In the genomic region with DNA sequence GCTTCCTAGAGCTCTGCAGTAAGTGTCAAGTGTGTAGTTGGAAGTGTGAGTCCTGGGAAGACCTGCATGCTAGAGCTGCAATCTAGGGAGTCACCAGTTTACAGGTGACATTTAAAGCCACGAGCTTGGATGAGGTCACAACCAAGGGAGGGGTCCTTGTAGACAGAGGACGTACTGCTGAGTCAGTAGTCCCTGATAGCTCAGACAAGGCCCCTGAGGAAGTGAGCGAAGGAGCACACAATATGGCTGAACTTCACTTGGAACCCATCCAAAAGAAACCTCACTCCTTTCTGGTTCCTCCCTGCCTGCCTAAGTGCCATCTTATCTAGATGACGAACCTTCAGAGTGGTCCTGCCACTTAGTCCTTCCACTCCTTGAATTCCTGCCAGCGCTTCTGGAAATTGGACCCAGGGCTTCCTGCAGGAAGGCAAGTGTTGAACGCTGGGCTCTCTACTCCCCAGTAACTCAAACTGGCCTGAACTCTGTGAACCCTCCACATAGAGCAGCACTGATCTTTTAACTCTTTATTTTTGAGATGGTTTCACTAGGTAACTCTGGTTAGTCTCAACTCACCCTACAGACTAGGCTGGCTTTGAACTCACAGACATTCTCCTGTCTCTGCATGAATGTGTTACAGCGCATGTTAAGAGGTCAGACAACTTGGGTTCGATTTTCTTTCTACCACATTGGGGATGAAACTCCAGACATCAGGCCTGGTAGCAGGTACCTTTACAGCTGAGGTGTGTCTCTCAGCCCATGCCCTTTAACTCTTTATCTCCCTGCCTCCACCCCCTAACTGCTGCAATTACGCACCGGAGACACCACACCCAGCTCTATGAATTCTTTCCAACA, we compare ENCODE assay signal across 15 mouse cellular contexts. TPM values are rescaled to one million over a fixed set of nuclear protein-coding genes. Genes with fewer than 3 reads are reported as not detected.
DNase-seq lines count a peak whose midpoint lies in the region; ATAC-seq and TF ChIP-seq lines count a peak whose summit lies in the region.
"Had no signal": no experiment of that assay in that cellular context is flagged by ENCODE, and none has a peak within 500 bp of the region (broad histone marks: within the 10 kb centered on the region; RNA-seq: fewer than 3 reads in every experiment).

No protein-coding gene starts in this region.

- DNase-seq in hindbrain, embryonic 14.5 days (ENCODE audit: low spot score): no peak
- no peak for DNase-seq in right cerebral cortex, adult 2 months (ENCODE audit: low spot score in 2 of 2)
- DNase-seq in gastrocnemius, postnatal 25 days: no peak
- no peak for DNase-seq in right cerebral cortex, postnatal 4 days
- DNase-seq: adrenal gland, postnatal 14 days; cerebellum, adult 9-10 months; heart, postnatal 36 days; kidney, postnatal 25 days; thymus, postnatal 36 days had no signal

- no peak for TF ChIP-seq CTCF in bone marrow, adult 2 months (IDR thresholded peaks at IDR 0.05; ENCODE audit: control insufficient read depth, insufficient read depth, low read length)

- no peak overlapping the region for H3K9ac ChIP-seq in hindbrain, embryonic 13.5 days
- H3K9ac ChIP-seq in hindbrain, embryonic 14.5 days: no peak overlapping the region
- no peak overlapping the region for H3K9ac ChIP-seq in intestine, embryonic 16.5 days (ENCODE audit: low read depth, low read length)

- H3K36me3 ChIP-seq in hindbrain, embryonic 13.5 days: no peaks in the 10 kb centered on the region; the same call in 1 of the 2 replicates
- no peaks in the 10 kb centered on the region; the same call in 1 of the 2 replicates for H3K36me3 ChIP-seq in hindbrain, embryonic 14.5 days (replicated peaks; ENCODE audit: control insufficient read depth, insufficient read depth)
- H3K36me3 ChIP-seq in intestine, embryonic 16.5 days (ENCODE audit: control insufficient read depth, insufficient read depth, low read length): no peaks in the 10 kb centered on the region

- 85% methylated on average over 10 of the region's 10 CpGs for WGBS in hindbrain, embryonic 13.5 days
- 80% methylated on average over 10 of the region's 10 CpGs for WGBS in hindbrain, embryonic 14.5 days
- WGBS in bone marrow, adult 2 months: 44% methylated on average over 10 of the region's 10 CpGs
- WGBS in intestine, embryonic 16.5 days: 47% methylated on average over 10 of the region's 10 CpGs

- H3K4me1 ChIP-seq in hindbrain, embryonic 13.5 days (replicated peaks): peaks cover 27% of the 10 kb centered on the region
- H3K4me1 ChIP-seq in hindbrain, embryonic 14.5 days (replicated peaks; ENCODE audit: control insufficient read depth, insufficient read depth, low read length): peaks cover 17% of the 10 kb centered on the region
- peaks cover 3% of the 10 kb centered on the region; the same call in 1 of the 2 replicates for H3K4me1 ChIP-seq in bone marrow, adult 2 months (ENCODE audit: control insufficient read depth, insufficient read depth, low read length)
- peaks cover 27% of the 10 kb centered on the region for H3K4me1 ChIP-seq in intestine, embryonic 16.5 days (ENCODE audit: control insufficient read depth, insufficient read depth, low read length)

- H3K4me2 ChIP-seq in hindbrain, embryonic 13.5 days: no peak overlapping the region
- H3K4me2 ChIP-seq in hindbrain, embryonic 14.5 days (replicated peaks): no peak overlapping the region
- peak overlapping the region; percentile 13; the same call in 1 of the 2 replicates for H3K4me2 ChIP-seq in intestine, embryonic 16.5 days (ENCODE audit: low read depth, low read length)

- no peaks in the 10 kb centered on the region for H3K9me3 ChIP-seq in hindbrain, embryonic 13.5 days
- H3K9me3 ChIP-seq in hindbrain, embryonic 14.5 days (ENCODE audit: control insufficient read depth, low read length): no peaks in the 10 kb centered on the region
- no peaks in the 10 kb centered on the region for H3K9me3 ChIP-seq in intestine, embryonic 16.5 days (ENCODE audit: control insufficient read depth, low read length)

- no peak for TF ChIP-seq POLR2A in bone marrow, adult 2 months (IDR thresholded peaks at IDR 0.05; ENCODE audit: borderline replicate concordance, control insufficient read depth, low read depth, low read length)

- H3K4me3 ChIP-seq in hindbrain, embryonic 13.5 days: no peak overlapping the region
- no peak overlapping the region for H3K4me3 ChIP-seq in hindbrain, embryonic 14.5 days (replicated peaks; ENCODE audit: low read length)
- peak overlapping the region; percentile 22 for H3K4me3 ChIP-seq in bone marrow, adult 2 months (replicated peaks; ENCODE audit: control insufficient read depth, low read depth, low read length)
- H3K4me3 ChIP-seq in intestine, embryonic 16.5 days (ENCODE audit: low read length): no peak overlapping the region
- H3K4me3 ChIP-seq: myocyte had no signal

- no peak for ATAC-seq in hindbrain, embryonic 13.5 days (ENCODE audit: low FRiP score)
- no peak for ATAC-seq in hindbrain, embryonic 14.5 days (ENCODE audit: low FRiP score)
- peak; percentile 68 for ATAC-seq in intestine, embryonic 16.5 days
- ATAC-seq in monocyte, adult 5-6 weeks (replicated peaks; ENCODE audit: insufficient number of reproducible peaks, low FRiP score, low TSS enrichment, poor library complexity, severe bottlenecking): peak; percentile 82
- ATAC-seq: forebrain, embryonic 14.5 days had no signal

- H3K27ac ChIP-seq in hindbrain, embryonic 13.5 days: 0 out of 2 replicates have a peak overlapping the region, but pooled peaks have one; percentile 30
- H3K27ac ChIP-seq in hindbrain, embryonic 14.5 days: no peak overlapping the region
- peak overlapping the region; percentile 45 for H3K27ac ChIP-seq in bone marrow, adult 2 months (ENCODE audit: control insufficient read depth, insufficient read depth, low read depth, low read length, poor library complexity)
- H3K27ac ChIP-seq in intestine, embryonic 16.5 days (ENCODE audit: low read length): peak overlapping the region; percentile 64

- H3K27me3 ChIP-seq in hindbrain, embryonic 13.5 days: no peaks in the 10 kb centered on the region; the same call in 1 of the 2 replicates
- no peaks in the 10 kb centered on the region for H3K27me3 ChIP-seq in hindbrain, embryonic 14.5 days (ENCODE audit: control insufficient read depth, insufficient read depth, low read length)
- no peaks in the 10 kb centered on the region for H3K27me3 ChIP-seq in intestine, embryonic 16.5 days (replicated peaks; ENCODE audit: control insufficient read depth, insufficient read depth, low read length)

RNA-seq across cellular contexts. Expression of a gene that starts 12.2 kb away (rescaled TPM):
- 1,285 and 1,377 TPM in 2 replicates for polyA plus RNA-seq in hindbrain, embryonic 13.5 days (2015; fragmentation: Nextera tagmentation; extraction: Ambion mirVana)
- 1,269 and 1,310 TPM in 2 replicates for polyA plus RNA-seq in hindbrain, embryonic 14.5 days (2014; fragmentation: Nextera tagmentation; extraction: Ambion mirVana)
- 139 and 177 TPM in 2 replicates for polyA plus RNA-seq in bone marrow, adult 2 months (2011; ENCODE audit: insufficient read depth, insufficient read length, low replicate concordance, missing spikeins)
- 1,024 and 1,116 TPM in 2 replicates for polyA plus RNA-seq in intestine, embryonic 16.5 days (2015; fragmentation: Nextera tagmentation; extraction: Ambion mirVana)
- total RNA-seq in monocyte, adult 5-6 weeks (2017): 110 to 176 TPM (median 141 TPM) in 3 replicates
- total RNA-seq in gastrocnemius, postnatal 25 days (2021): 100 to 1,000 TPM; 100 to 102 TPM

RNA-seq across cellular contexts. Expression of a gene that starts 13.9 kb away (rescaled TPM):
- polyA plus RNA-seq in hindbrain, embryonic 13.5 days (2015; fragmentation: Nextera tagmentation; extraction: Ambion mirVana): 165 and 181 TPM in 2 replicates
- 140 and 145 TPM in 2 replicates for polyA plus RNA-seq in hindbrain, embryonic 14.5 days (2014; fragmentation: Nextera tagmentation; extraction: Ambion mirVana)
- polyA plus RNA-seq in bone marrow, adult 2 months (2011; ENCODE audit: insufficient read depth, insufficient read length, low replicate concordance, missing spikeins): 61.2 and 61.4 TPM in 2 replicates
- polyA plus RNA-seq in intestine, embryonic 16.5 days (2015; fragmentation: Nextera tagmentation; extraction: Ambion mirVana): 67.9 and 121 TPM in 2 replicates
- 62.5 to 83.1 TPM (median 79.3 TPM) in 3 replicates for total RNA-seq in monocyte, adult 5-6 weeks (2017)
- total RNA-seq in gastrocnemius, postnatal 25 days (2021): 10 to 100 TPM; 10.7 to 12.9 TPM

RNA-seq across cellular contexts. Expression of a gene that starts 27.9 kb away (rescaled TPM):
- 31.8 and 32.6 TPM in 2 replicates for polyA plus RNA-seq in hindbrain, embryonic 13.5 days (2015; fragmentation: Nextera tagmentation; extraction: Ambion mirVana)
- 41.8 and 42.2 TPM in 2 replicates for polyA plus RNA-seq in hindbrain, embryonic 14.5 days (2014; fragmentation: Nextera tagmentation; extraction: Ambion mirVana)
- 7.3 and 7.8 TPM in 2 replicates for polyA plus RNA-seq in bone marrow, adult 2 months (2011; ENCODE audit: insufficient read depth, insufficient read length, low replicate concordance, missing spikeins)
- 23.4 and 23.9 TPM in 2 replicates for polyA plus RNA-seq in intestine, embryonic 16.5 days (2015; fragmentation: Nextera tagmentation; extraction: Ambion mirVana)
- total RNA-seq in monocyte, adult 5-6 weeks (2017): 4.9 to 7.6 TPM (median 5.8 TPM) in 3 replicates
- 10 to 100 TPM; 20.5 to 22.1 TPM for total RNA-seq in gastrocnemius, postnatal 25 days (2021)

RNA-seq across cellular contexts. Expression of a gene that starts 28.0 kb away (rescaled TPM):
- polyA plus RNA-seq in hindbrain, embryonic 13.5 days (2015; fragmentation: Nextera tagmentation; extraction: Ambion mirVana): 51.7 and 57.6 TPM in 2 replicates
- 47.6 and 50.1 TPM in 2 replicates for polyA plus RNA-seq in hindbrain, embryonic 14.5 days (2014; fragmentation: Nextera tagmentation; extraction: Ambion mirVana)
- polyA plus RNA-seq in bone marrow, adult 2 months (2011; ENCODE audit: insufficient read depth, insufficient read length, low replicate concordance, missing spikeins): 13.2 and 18.3 TPM in 2 replicates
- 62.0 and 67.4 TPM in 2 replicates for polyA plus RNA-seq in intestine, embryonic 16.5 days (2015; fragmentation: Nextera tagmentation; extraction: Ambion mirVana)
- total RNA-seq in monocyte, adult 5-6 weeks (2017): 16.4 to 23.1 TPM (median 22.2 TPM) in 3 replicates
- 10 to 100 TPM; 17.5 to 18.4 TPM for total RNA-seq in gastrocnemius, postnatal 25 days (2021)

RNA-seq across cellular contexts. Expression of a gene that starts 33.6 kb away (rescaled TPM):
- 53.1 and 56.5 TPM in 2 replicates for polyA plus RNA-seq in hindbrain, embryonic 13.5 days (2015; fragmentation: Nextera tagmentation; extraction: Ambion mirVana)
- 52.5 and 57.6 TPM in 2 replicates for polyA plus RNA-seq in hindbrain, embryonic 14.5 days (2014; fragmentation: Nextera tagmentation; extraction: Ambion mirVana)
- polyA plus RNA-seq in bone marrow, adult 2 months (2011; ENCODE audit: insufficient read depth, insufficient read length, low replicate concordance, missing spikeins): 24.4 and 32.9 TPM in 2 replicates
- 64.2 and 72.9 TPM in 2 replicates for polyA plus RNA-seq in intestine, embryonic 16.5 days (2015; fragmentation: Nextera tagmentation; extraction: Ambion mirVana)
- 41.4 to 45.3 TPM (median 44.4 TPM) in 3 replicates for total RNA-seq in monocyte, adult 5-6 weeks (2017)
- 100 to 1,000 TPM in 1 of 2 experiments, 10 to 100 TPM in 1; 91.7 to 100 TPM for total RNA-seq in gastrocnemius, postnatal 25 days (2021)

Comparison
In these comparisons a context has a peak if more than half of its experiments do, and no peak if none do; other contexts are left out.
1. ATAC-seq: peak in intestine, embryonic 16.5 days (single experiment) and monocyte, adult 5-6 weeks (single experiment); none in hindbrain, embryonic 13.5 days (single experiment) and hindbrain, embryonic 14.5 days (single experiment).